Mouse (Mus musculus) embryonic fibroblast, embryonic 13.5 days (primary cell): Measurements from ENCODE around the gene Gcsh. TPM values are rescaled to one million over a fixed set of nuclear protein-coding genes. Genes with fewer than 3 reads are reported as not detected.

Experiments used
- H3K27ac ChIP-seq: 2 replicates; pipeline ENCODE4 v1.5.1; 2012; ENCODE audit warnings: low read length, control low read depth, inconsistent platforms; ENCODE audit not compliant: insufficient read depth
- H3K4me1 ChIP-seq: 2 replicates; pipeline ENCODE4 v1.6.1; 2011; ENCODE audit warnings: low read length; ENCODE audit not compliant: control insufficient read depth, insufficient read depth
- H3K4me3 ChIP-seq: 2 replicates; pipeline ENCODE4 v1.5.1; 2011; ENCODE audit warnings: mild to moderate bottlenecking, control low read depth, low read length; ENCODE audit not compliant: insufficient read depth
- CTCF ChIP-seq: IDR thresholded peaks from 2 replicates; pipeline ENCODE4 v1.5.1; 2011; ENCODE audit warnings: mild to moderate bottlenecking, control low read depth, low read length, moderate library complexity, borderline replicate concordance; ENCODE audit not compliant: insufficient read depth
- POLR2A ChIP-seq: IDR thresholded peaks from 2 replicates; pipeline ENCODE4 v1.6.1; 2011; ENCODE audit warnings: low read depth, mild to moderate bottlenecking, control low read depth, low read length, moderate library complexity
- polyA plus RNA-seq: library from polyadenylated mRNA; stranded (reverse); fragments of >200 nt; gene quantifications from 2 replicates; pipeline ENCODE4 v1.2.4, GENCODE M21; 2011; ENCODE audit warnings: low read depth; ENCODE audit not compliant: missing spikeins, insufficient read length

The Gcsh gene
- polyA plus RNA-seq, 1 experiment = 67.7 TPM

GRCm38 (mm10) chr8:116934976-116935375 is 58.4 kb downstream of the Gcsh start:
- H3K4me3 ChIP-seq = no peak overlapping the region
- no peak overlapping the region for H3K27ac ChIP-seq
- H3K4me1 ChIP-seq = no peaks in the 10 kb centered on the region
- no peak for TF ChIP-seq POLR2A
- no peak for TF ChIP-seq CTCF

Other genes with a start within 250 kb of the Gcsh start
- 14.4 and 23.8 TPM in 2 replicates for gene Cmc2, start 72.1 kb downstream of the Gcsh start, polyA plus RNA-seq
- 17.4 and 22.7 TPM in 2 replicates for gene Cenpn, start 71.8 kb downstream of the Gcsh start, polyA plus RNA-seq
- gene Atmin, start 50.1 kb downstream of the Gcsh start, polyA plus RNA-seq = 11.0 TPM in 2 replicates
- 0.61 and 0.97 TPM in 2 replicates for gene 1700030J22Rik, start 14.6 kb downstream of the Gcsh start, polyA plus RNA-seq
- gene Pkd1l2, start 88.9 kb upstream of the Gcsh start, polyA plus RNA-seq = not detected in 2 replicates
- gene Bco1, start 102.3 kb upstream of the Gcsh start, polyA plus RNA-seq = 0.22 TPM in 1 of 2 replicates, not detected in the other
- gene Gan, start 164.6 kb upstream of the Gcsh start, polyA plus RNA-seq = 11.6 and 12.0 TPM in 2 replicates